Mouse (Mus musculus): ENCODE measurements around the gene Cdt1. TPM values are rescaled to one million over a fixed set of nuclear protein-coding genes. Genes with fewer than 3 reads are reported as not detected.

The Cdt1 gene
- total and polyA plus RNA-seq, 3 experiments: 46.0 to 67.3 (median 50.0) TPM

GRCm38 (mm10) chr8:122537812-122538211 is 30.0 kb upstream of the Cdt1 start:
- no peaks in the 10 kb centered on the region for H3K9me3 ChIP-seq (replicated peaks; ENCODE audit: low read length)
- H3K9ac ChIP-seq (ENCODE audit: insufficient read depth, low read depth): no peak overlapping the region
- TF ChIP-seq MAZ (IDR thresholded peaks at IDR 0.05; ENCODE audit: low read depth, low read length) (no peak), EP300 (IDR thresholded peaks at IDR 0.05; ENCODE audit: low read length) (no peak), MAFK (IDR thresholded peaks at IDR 0.05; ENCODE audit: insufficient replicate concordance, low read length) (no peak), CHD1 (IDR thresholded peaks at IDR 0.05; ENCODE audit: low read depth, low read length) (no peak), JUN (IDR thresholded peaks at IDR 0.05; ENCODE audit: insufficient read depth, low read depth, low read length) (no peak), SMC3 (IDR thresholded peaks at IDR 0.05; ENCODE audit: low read depth, low read length) (no peak), UBTF (IDR thresholded peaks at IDR 0.05; ENCODE audit: low read depth, low read length) (no peak), TBP (conservative IDR thresholded peaks at IDR 0.05; ENCODE audit: low read depth, low read length) (no peak), HCFC1 (IDR thresholded peaks at IDR 0.05; ENCODE audit: low read depth, low read length) (no peak), SIN3A (IDR thresholded peaks at IDR 0.05; ENCODE audit: low read length) (no peak), PAX5 (IDR thresholded peaks at IDR 0.05; ENCODE audit: low read length) (no peak), MXI1 (IDR thresholded peaks at IDR 0.05; ENCODE audit: low read depth, low read length) (no peak), MAX (IDR thresholded peaks at IDR 0.05; ENCODE audit: low read length) (no peak)
- H3K36me3 ChIP-seq (replicated peaks in 1 of 2; ENCODE audit: control insufficient read depth in 1 of 2, insufficient read depth in 1 of 2, low read length in 1 of 2): peaks cover 6 to 81% of the 10 kb centered on the region in 2 experiments
- H3K27me3 ChIP-seq (replicated peaks): no peaks in the 10 kb centered on the region
- DNase-seq (ENCODE audit: extremely low read depth): no peak
- H3K79me2 ChIP-seq (replicated peaks; ENCODE audit: control insufficient read depth, extremely low read depth, insufficient read depth, poor library complexity, severe bottlenecking): peaks cover 7% of the 10 kb centered on the region
- dilution Hi-C loops (cut with MboI; ENCODE audit: extremely low pct_ligation_motif_present, extremely low pct_unique_long_range_greater_than_20kb, low sequenced_read_pairs): no loop called here
- H3K4me3 ChIP-seq (replicated peaks in 1 of 3; ENCODE audit: low read depth in 2 of 3, low read length in 2 of 3, poor library complexity in 1 of 3): no peak overlapping the region
- in situ Hi-C loops (cut with MboI; ENCODE audit: low pct_ligation_motif_present, low pct_unique_long_range_greater_than_20kb, low sequenced_read_pairs): no loop called here
- peaks cover 0 to 22% of the 10 kb centered on the region in 2 experiments; a peak in 2 of 4 replicates for H3K4me1 ChIP-seq (ENCODE audit: control insufficient read depth in 1 of 2, insufficient read depth in 2 of 2)
- H3K4me2 ChIP-seq (ENCODE audit: insufficient read depth, low read depth, poor library complexity, severe bottlenecking): no peak overlapping the region
- no peak overlapping the region for H3K27ac ChIP-seq (ENCODE audit: insufficient read depth, low read depth)

DNA sequence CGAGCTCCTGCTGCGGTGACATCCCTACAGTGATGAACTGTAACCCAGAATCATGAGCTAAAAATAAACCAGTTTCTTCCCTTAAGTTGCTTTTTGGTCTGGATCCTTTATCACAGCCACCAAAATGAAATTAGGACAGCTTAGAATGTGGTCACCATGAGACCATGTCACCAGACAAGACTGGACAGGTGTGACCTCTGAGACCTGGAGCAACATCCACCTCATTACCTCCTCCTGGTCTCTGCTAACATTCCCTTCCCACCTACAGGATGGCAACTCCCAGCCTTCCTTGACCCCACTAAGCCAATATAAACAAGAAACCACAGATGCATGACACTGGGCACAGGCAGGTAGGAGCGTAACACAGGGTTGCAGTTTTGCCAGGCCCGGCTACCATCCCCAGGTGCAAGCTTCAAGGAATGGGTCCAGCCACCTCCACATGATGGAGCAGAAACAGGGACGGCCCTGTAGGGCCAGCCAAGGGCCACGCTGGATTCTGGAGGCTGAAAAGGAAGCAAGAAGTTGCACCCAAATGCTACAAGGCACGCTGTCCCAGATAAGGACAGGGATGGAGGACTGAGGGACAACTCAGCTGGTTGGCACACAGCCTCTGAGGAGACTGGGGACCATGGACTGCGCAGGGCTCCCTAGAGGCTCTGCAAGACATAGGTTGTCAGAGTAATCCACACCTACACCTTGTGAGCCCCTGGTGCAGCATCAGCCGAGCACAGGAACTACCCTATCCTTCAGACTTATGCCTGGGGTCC is 29.3 kb upstream of the Cdt1 start:
- in situ Hi-C loops (cut with MboI; ENCODE audit: low pct_ligation_motif_present, low pct_unique_long_range_greater_than_20kb, low sequenced_read_pairs) (no loop called here), dilution Hi-C loops (cut with MboI; ENCODE audit: extremely low pct_ligation_motif_present, extremely low pct_unique_long_range_greater_than_20kb, low sequenced_read_pairs) (no loop called here)
- no peaks in the 10 kb centered on the region for H3K27me3 ChIP-seq (replicated peaks)
- H3K9me3 ChIP-seq (replicated peaks; ENCODE audit: low read length): no peaks in the 10 kb centered on the region
- no peak overlapping the region for H3K27ac ChIP-seq (ENCODE audit: insufficient read depth, low read depth)
- no peak overlapping the region for H3K9ac ChIP-seq (ENCODE audit: insufficient read depth, low read depth)
- no peak for DNase-seq (ENCODE audit: extremely low read depth)
- H3K79me2 ChIP-seq (replicated peaks; ENCODE audit: control insufficient read depth, extremely low read depth, insufficient read depth, poor library complexity, severe bottlenecking): peaks cover 7% of the 10 kb centered on the region
- H3K4me2 ChIP-seq (ENCODE audit: insufficient read depth, low read depth, poor library complexity, severe bottlenecking): no peak overlapping the region
- peaks cover 0 to 15% of the 10 kb centered on the region in 2 experiments; a peak in 2 of 4 replicates for H3K4me1 ChIP-seq (ENCODE audit: control insufficient read depth in 1 of 2, insufficient read depth in 2 of 2)
- H3K4me3 ChIP-seq (replicated peaks in 1 of 3; ENCODE audit: low read depth in 2 of 3, low read length in 2 of 3, poor library complexity in 1 of 3): no peak overlapping the region
- TF ChIP-seq RAD21 (IDR thresholded peaks at IDR 0.05; ENCODE audit: low read depth, low read length) (no peak), MYC (IDR thresholded peaks at IDR 0.05; ENCODE audit: low read depth, low read length) (no peak), PAX5 (IDR thresholded peaks at IDR 0.05; ENCODE audit: low read length) (no peak), E2F4 (IDR thresholded peaks at IDR 0.05; ENCODE audit: insufficient replicate concordance, low read depth, low read length) (no peak), HCFC1 (IDR thresholded peaks at IDR 0.05; ENCODE audit: low read depth, low read length) (no peak), NRF1 (IDR thresholded peaks at IDR 0.05; ENCODE audit: low read depth, low read length) (no peak), POLR2A (IDR thresholded peaks at IDR 0.05; ENCODE audit: low read depth, low read length) (no peak), ZNF384 (IDR thresholded peaks at IDR 0.05; ENCODE audit: low read depth, low read length) (no peak), MAX (IDR thresholded peaks at IDR 0.05; ENCODE audit: low read length) (no peak), ZKSCAN1 (IDR thresholded peaks at IDR 0.05; ENCODE audit: borderline replicate concordance, low read depth, low read length) (no peak), CTCF (conservative IDR thresholded peaks at IDR 0.05 in 1 of 2, IDR thresholded peaks at IDR 0.05 in 1 of 2; ENCODE audit: low read depth in 2 of 2, low read length in 2 of 2) (no peak), KAT2A (IDR thresholded peaks at IDR 0.05; ENCODE audit: insufficient replicate concordance, low read length) (no peak), ELF1 (IDR thresholded peaks at IDR 0.05; ENCODE audit: low read depth, low read length) (no peak), JUND (conservative IDR thresholded peaks at IDR 0.05; ENCODE audit: low read depth, low read length) (no peak), USF2 (conservative IDR thresholded peaks at IDR 0.05; ENCODE audit: low read depth, low read length) (no peak), CHD2 (IDR thresholded peaks at IDR 0.05; ENCODE audit: low read length) (no peak), MEF2A (IDR thresholded peaks at IDR 0.05; ENCODE audit: borderline replicate concordance, low read depth, low read length) (no peak), IRF4 (IDR thresholded peaks at IDR 0.05; ENCODE audit: low read depth, low read length) (no peak)
- peaks cover 6 to 81% of the 10 kb centered on the region in 2 experiments for H3K36me3 ChIP-seq (replicated peaks in 1 of 2; ENCODE audit: control insufficient read depth in 1 of 2, insufficient read depth in 1 of 2, low read length in 1 of 2)

Measured in CH12.LX (cell line).